Mouse (Mus musculus) WW6 (cell line): ENCODE data around the gene Sik1.

Source experiments
- DNase-seq: peaks from one replicate; pipeline ENCODE4 v3.0.0-alpha.2; 2013; ENCODE audit warnings: low read depth, low spot score

Sik1 gene

GRCm38 (mm10) chr17:31831866-31832576, 23.6 kb downstream of the Sik1 start:
- no peak for DNase-seq

GRCm38 (mm10) chr17:31831097-31831865, 24.3 kb downstream of the Sik1 start:
- no peak for DNase-seq

- no peak for DNase-seq
These were observed 25.0 kb downstream of the Sik1 start for GRCm38 (mm10) chr17:31830506-31831075.

GRCm38 (mm10) chr17:31828916-31829315, 26.7 kb downstream of the Sik1 start:
- DNase-seq: no peak

- no peak for DNase-seq
These were observed 27.5 kb downstream of the Sik1 start for GRCm38 (mm10) chr17:31828118-31828517.

- no peak for DNase-seq
These were observed 28.4 kb downstream of the Sik1 start for GRCm38 (mm10) chr17:31827206-31827605.

GRCm38 (mm10) chr17:31826669-31827068, 28.9 kb downstream of the Sik1 start:
- DNase-seq: no peak

- DNase-seq: no peak
These were observed 29.9 kb downstream of the Sik1 start for GRCm38 (mm10) chr17:31825678-31826077.

GRCm38 (mm10) chr17:31824812-31825211, 30.8 kb downstream of the Sik1 start:
- no peak for DNase-seq

GRCm38 (mm10) chr17:31821136-31821933, 34.3 kb downstream of the Sik1 start:
- no peak for DNase-seq

- DNase-seq: no peak
These were observed 35.3 kb downstream of the Sik1 start for GRCm38 (mm10) chr17:31820099-31820846.

- no peak for DNase-seq
These were observed 36.2 kb downstream of the Sik1 start for GRCm38 (mm10) chr17:31819372-31819771.

- no peak for DNase-seq
These were observed 37.8 kb downstream of the Sik1 start for GRCm38 (mm10) chr17:31817815-31818214.

GRCm38 (mm10) chr17:31817203-31817602, 38.4 kb downstream of the Sik1 start:
- no peak for DNase-seq

- no peak for DNase-seq
These were observed 40.8 kb downstream of the Sik1 start for GRCm38 (mm10) chr17:31814848-31815247.

- DNase-seq: no peak
These were observed 41.5 kb downstream of the Sik1 start for GRCm38 (mm10) chr17:31813938-31814622.

GRCm38 (mm10) chr17:31811333-31811732, 44.3 kb downstream of the Sik1 start:
- DNase-seq: no peak

- DNase-seq: no peak
These were observed 45.7 kb downstream of the Sik1 start for GRCm38 (mm10) chr17:31809894-31810293.

- DNase-seq: no peak
These were observed 46.5 kb downstream of the Sik1 start for GRCm38 (mm10) chr17:31809136-31809535.

- peak; percentile 58 for DNase-seq
These were observed 47.3 kb downstream of the Sik1 start for GRCm38 (mm10) chr17:31808082-31808875.
